ENCODE assay signal across 30 mouse cellular contexts in genomic region chr11:78204287-78204686, GRCm38 (mm10). TPM values are rescaled to one million over a fixed set of nuclear protein-coding genes. Genes with fewer than 3 reads are reported as not detected.
DNase-seq lines count a peak whose midpoint lies in the region; ATAC-seq and TF ChIP-seq lines count a peak whose summit lies in the region.
"Had no signal": no experiment of that assay in that cellular context is flagged by ENCODE, and none has a peak within 500 bp of the region (broad histone marks: within the 10 kb centered on the region; RNA-seq: fewer than 3 reads in every experiment).

No protein-coding gene starts in this region.

- TF ChIP-seq CTCF in liver, embryonic 14.5 days (IDR thresholded peaks at IDR 0.05; ENCODE audit: low read depth): 0 out of 2 replicates have a peak, but pooled peaks have one; percentile 1

- H3K9ac ChIP-seq in forebrain, embryonic 13.5 days: 0 out of 2 replicates have a peak overlapping the region, but pooled peaks have one; percentile 9
- H3K9ac ChIP-seq in liver, embryonic 14.5 days (replicated peaks): no peak overlapping the region
- no peak overlapping the region for H3K9ac ChIP-seq in liver, embryonic 12.5 days
- H3K9ac ChIP-seq in neural tube, embryonic 13.5 days: no peak overlapping the region
- H3K9ac ChIP-seq: embryonic facial prominence, embryonic 13.5 days; liver, postnatal 0 days had no signal

- H3K36me3 ChIP-seq in forebrain, embryonic 13.5 days (ENCODE audit: poor library complexity, severe bottlenecking): peaks cover 57% of the 10 kb centered on the region
- H3K36me3 ChIP-seq in forebrain, embryonic 10.5 days (replicated peaks): peaks cover 65% of the 10 kb centered on the region
- H3K36me3 ChIP-seq in liver, embryonic 14.5 days (replicated peaks; ENCODE audit: control insufficient read depth, insufficient read depth, low read depth): peaks cover 23% of the 10 kb centered on the region
- H3K36me3 ChIP-seq in liver, embryonic 12.5 days: peaks cover 60% of the 10 kb centered on the region
- H3K36me3 ChIP-seq in neural tube, embryonic 13.5 days: peaks cover 41% of the 10 kb centered on the region

- H3K4me2 ChIP-seq in forebrain, embryonic 13.5 days: no peak overlapping the region
- no peak overlapping the region for H3K4me2 ChIP-seq in liver, embryonic 14.5 days (ENCODE audit: low read depth)
- H3K4me2 ChIP-seq in liver, embryonic 12.5 days: no peak overlapping the region
- H3K4me2 ChIP-seq in neural tube, embryonic 13.5 days: no peak overlapping the region
- H3K4me2 ChIP-seq: embryonic facial prominence, embryonic 13.5 days had no signal

- ATAC-seq in forebrain, embryonic 13.5 days: no peak
- no peak for ATAC-seq in liver, embryonic 14.5 days (ENCODE audit: insufficient read depth)
- ATAC-seq in liver, embryonic 12.5 days: no peak
- no peak for ATAC-seq in neural tube, embryonic 13.5 days (ENCODE audit: low read depth)
- ATAC-seq: forebrain, embryonic 16.5 days; inflammation-experienced regulatory T-cells, adult 6 months; liver, postnatal 0 days; lung, postnatal 0 days; Patski had no signal

- TF ChIP-seq EP300 in liver, embryonic 14.5 days (IDR thresholded peaks at IDR 0.05; ENCODE audit: low read depth): no peak

- H3K27ac ChIP-seq in forebrain, embryonic 13.5 days: no peak overlapping the region
- no peak overlapping the region for H3K27ac ChIP-seq in forebrain, embryonic 10.5 days
- no peak overlapping the region for H3K27ac ChIP-seq in liver, embryonic 14.5 days
- no peak overlapping the region for H3K27ac ChIP-seq in liver, embryonic 12.5 days
- peak overlapping the region; percentile 91 for H3K27ac ChIP-seq in neural tube, embryonic 13.5 days (replicated peaks)
- H3K27ac ChIP-seq: embryonic facial prominence, embryonic 13.5 days; limb, embryonic 10.5 days; macrophage; stomach, postnatal 0 days had no signal

- no peaks in the 10 kb centered on the region for H3K4me1 ChIP-seq in forebrain, embryonic 13.5 days
- H3K4me1 ChIP-seq in forebrain, embryonic 10.5 days: peaks cover 6% of the 10 kb centered on the region
- no peaks in the 10 kb centered on the region for H3K4me1 ChIP-seq in liver, embryonic 14.5 days (replicated peaks; ENCODE audit: control insufficient read depth in 2 of 2, insufficient read depth in 2 of 2, low read length in 1 of 2)
- H3K4me1 ChIP-seq in liver, embryonic 12.5 days: no peaks in the 10 kb centered on the region
- peaks cover 33% of the 10 kb centered on the region for H3K4me1 ChIP-seq in neural tube, embryonic 13.5 days (replicated peaks)
- H3K4me1 ChIP-seq: embryonic facial prominence, embryonic 13.5 days had no signal

- H3K9me3 ChIP-seq in forebrain, embryonic 13.5 days (replicated peaks): no peaks in the 10 kb centered on the region
- H3K9me3 ChIP-seq in forebrain, embryonic 10.5 days: no peaks in the 10 kb centered on the region
- H3K9me3 ChIP-seq in liver, embryonic 14.5 days (ENCODE audit: control insufficient read depth, low read length): no peaks in the 10 kb centered on the region
- no peaks in the 10 kb centered on the region for H3K9me3 ChIP-seq in liver, embryonic 12.5 days (replicated peaks)
- H3K9me3 ChIP-seq in neural tube, embryonic 13.5 days: no peaks in the 10 kb centered on the region
- H3K9me3 ChIP-seq: embryonic facial prominence, embryonic 13.5 days; G1E; limb, embryonic 10.5 days had no signal

- WGBS in forebrain, embryonic 13.5 days: 87% methylated on average over 6 of the region's 6 CpGs
- WGBS in forebrain, embryonic 10.5 days: 85% methylated on average over 6 of the region's 6 CpGs
- WGBS in liver, embryonic 14.5 days (ENCODE audit: insufficient replicate concordance): 80% methylated on average over 6 of the region's 6 CpGs
- WGBS in liver, embryonic 12.5 days (ENCODE audit: insufficient replicate concordance): 82% methylated on average over 6 of the region's 6 CpGs
- 50% methylated on average over 6 of the region's 6 CpGs for WGBS in neural tube, embryonic 13.5 days

- no peak overlapping the region for H3K4me3 ChIP-seq in forebrain, embryonic 13.5 days
- no peak overlapping the region for H3K4me3 ChIP-seq in forebrain, embryonic 10.5 days
- H3K4me3 ChIP-seq in liver, embryonic 14.5 days (ENCODE audit: insufficient read depth in 1 of 2, low read depth in 2 of 2, low read length in 2 of 2): no peak overlapping the region
- H3K4me3 ChIP-seq in liver, embryonic 12.5 days: no peak overlapping the region
- H3K4me3 ChIP-seq in neural tube, embryonic 13.5 days: no peak overlapping the region
- H3K4me3 ChIP-seq: embryonic facial prominence, embryonic 13.5 days; limb, embryonic 10.5 days had no signal

- no peaks in the 10 kb centered on the region for H3K27me3 ChIP-seq in forebrain, embryonic 13.5 days
- H3K27me3 ChIP-seq in forebrain, embryonic 10.5 days (ENCODE audit: poor library complexity, severe bottlenecking): no peaks in the 10 kb centered on the region
- no peaks in the 10 kb centered on the region for H3K27me3 ChIP-seq in liver, embryonic 14.5 days (ENCODE audit: control insufficient read depth, insufficient read depth, low read length)
- H3K27me3 ChIP-seq in liver, embryonic 12.5 days (replicated peaks): no peaks in the 10 kb centered on the region
- no peaks in the 10 kb centered on the region for H3K27me3 ChIP-seq in neural tube, embryonic 13.5 days
- H3K27me3 ChIP-seq: CH12.LX; embryonic facial prominence, embryonic 13.5 days; Patski had no signal

- DNase-seq in forebrain, embryonic 10.5 days (ENCODE audit: extremely low spot score, low spot score): no peak
- no peak for DNase-seq in liver, embryonic 14.5 days (ENCODE audit: low read depth in 3 of 3, low spot score in 3 of 3)
- peak; percentile 58 for DNase-seq in adrenal gland, postnatal 14 days
- DNase-seq in gastrocnemius, adult 18-20 months (ENCODE audit: low spot score): no peak
- DNase-seq: B cell, adult 2 months; cerebellum, adult 18-20 months; cerebellum, postnatal 36 days; embryo, embryonic 11 days; kidney, adult 18-20 months; kidney, postnatal 4 days; liver; liver, postnatal 0 days; right cerebral cortex, postnatal 14 days; thymus, adult 2 months; thymus, postnatal 4 days had no signal

RNA-seq across cellular contexts. Expression of gene Proca1, which starts 11.1 kb away (rescaled TPM):
- polyA plus RNA-seq in forebrain, embryonic 13.5 days (2015; fragmentation: Nextera tagmentation; extraction: Ambion mirVana): 1.3 and 1.6 TPM in 2 replicates
- 0.91 and 1.5 TPM in 2 replicates for polyA plus RNA-seq in forebrain, embryonic 10.5 days (2016; fragmentation: Nextera tagmentation; extraction: Ambion mirVana)
- polyA plus RNA-seq in liver, embryonic 14.5 days (2012; rRNA removed): 0.08 and 0.16 TPM in 2 replicates
- 0.23 TPM in 1 of 2 replicates, not detected in the other for polyA plus RNA-seq in liver, embryonic 14.5 days (2014; fragmentation: Nextera tagmentation; extraction: Ambion mirVana)
- 0.31 and 0.63 TPM in 2 replicates for polyA plus RNA-seq in liver, embryonic 12.5 days (2016; fragmentation: Nextera tagmentation; extraction: Ambion mirVana)
- total RNA-seq in adrenal gland, postnatal 14 days (2021): 17.6 and 26.3 TPM in 2 replicates
- 1.7 and 2.3 TPM in 2 replicates for polyA plus RNA-seq in neural tube, embryonic 13.5 days (2015; fragmentation: Nextera tagmentation; extraction: Ambion mirVana)
- under 1 TPM; 0.47 to 0.57 TPM for total RNA-seq in gastrocnemius, adult 18-20 months (2021)
- total RNA-seq: CH12.LX; monocyte, adult 5-6 weeks; neutrophil, adult 5-6 weeks had no signal
- polyA plus RNA-seq: G1E had no signal

RNA-seq across cellular contexts. Expression of gene Rab34, which starts 16.1 kb away (rescaled TPM):
- polyA plus RNA-seq in forebrain, embryonic 13.5 days (2015; fragmentation: Nextera tagmentation; extraction: Ambion mirVana): 39.7 and 42.1 TPM in 2 replicates
- 70.7 and 73.3 TPM in 2 replicates for polyA plus RNA-seq in forebrain, embryonic 10.5 days (2016; fragmentation: Nextera tagmentation; extraction: Ambion mirVana)
- 7.1 and 7.7 TPM in 2 replicates for polyA plus RNA-seq in liver, embryonic 14.5 days (2012; rRNA removed)
- polyA plus RNA-seq in liver, embryonic 14.5 days (2014; fragmentation: Nextera tagmentation; extraction: Ambion mirVana): 11.3 and 12.4 TPM in 2 replicates
- 20.3 and 24.0 TPM in 2 replicates for polyA plus RNA-seq in liver, embryonic 12.5 days (2016; fragmentation: Nextera tagmentation; extraction: Ambion mirVana)
- total RNA-seq in adrenal gland, postnatal 14 days (2021): 89.2 and 92.2 TPM in 2 replicates
- 58.8 and 60.3 TPM in 2 replicates for polyA plus RNA-seq in neural tube, embryonic 13.5 days (2015; fragmentation: Nextera tagmentation; extraction: Ambion mirVana)
- 1 to 10 TPM; 2.5 to 3.5 TPM for total RNA-seq in gastrocnemius, adult 18-20 months (2021)
- total RNA-seq: monocyte, adult 5-6 weeks; neutrophil, adult 5-6 weeks had no signal

RNA-seq across cellular contexts. Expression of gene Rpl23a, which starts 20.9 kb away (rescaled TPM):
- 970 and 1,119 TPM in 2 replicates for polyA plus RNA-seq in forebrain, embryonic 13.5 days (2015; fragmentation: Nextera tagmentation; extraction: Ambion mirVana)
- 1,073 and 1,096 TPM in 2 replicates for polyA plus RNA-seq in forebrain, embryonic 10.5 days (2016; fragmentation: Nextera tagmentation; extraction: Ambion mirVana)
- polyA plus RNA-seq in liver, embryonic 14.5 days (2012; rRNA removed): 628 and 1,347 TPM in 2 replicates
- polyA plus RNA-seq in liver, embryonic 14.5 days (2014; fragmentation: Nextera tagmentation; extraction: Ambion mirVana): 1,087 and 1,100 TPM in 2 replicates
- polyA plus RNA-seq in liver, embryonic 12.5 days (2016; fragmentation: Nextera tagmentation; extraction: Ambion mirVana): 1,112 and 1,156 TPM in 2 replicates
- 1,759 and 1,890 TPM in 2 replicates for total RNA-seq in adrenal gland, postnatal 14 days (2021)
- polyA plus RNA-seq in neural tube, embryonic 13.5 days (2015; fragmentation: Nextera tagmentation; extraction: Ambion mirVana): 930 and 991 TPM in 2 replicates
- 100 to 1,000 TPM; 845 to 889 TPM for total RNA-seq in gastrocnemius, adult 18-20 months (2021)

RNA-seq across cellular contexts. Expression of gene Tlcd1, which starts 27.8 kb away (rescaled TPM):
- 4.7 and 7.6 TPM in 2 replicates for polyA plus RNA-seq in forebrain, embryonic 13.5 days (2015; fragmentation: Nextera tagmentation; extraction: Ambion mirVana)
- polyA plus RNA-seq in forebrain, embryonic 10.5 days (2016; fragmentation: Nextera tagmentation; extraction: Ambion mirVana): 10.0 and 11.3 TPM in 2 replicates
- 47.4 and 69.6 TPM in 2 replicates for polyA plus RNA-seq in liver, embryonic 14.5 days (2012; rRNA removed)
- polyA plus RNA-seq in liver, embryonic 14.5 days (2014; fragmentation: Nextera tagmentation; extraction: Ambion mirVana): 44.9 and 50.5 TPM in 2 replicates
- 62.6 and 67.1 TPM in 2 replicates for polyA plus RNA-seq in liver, embryonic 12.5 days (2016; fragmentation: Nextera tagmentation; extraction: Ambion mirVana)
- 36.4 and 46.4 TPM in 2 replicates for total RNA-seq in adrenal gland, postnatal 14 days (2021)
- 10.2 and 11.1 TPM in 2 replicates for polyA plus RNA-seq in neural tube, embryonic 13.5 days (2015; fragmentation: Nextera tagmentation; extraction: Ambion mirVana)
- total RNA-seq in gastrocnemius, adult 18-20 months (2021): 1 to 10 TPM; 1.5 to 2.2 TPM

RNA-seq across cellular contexts. Expression of gene Nek8, which starts 27.8 kb away (rescaled TPM):
- polyA plus RNA-seq in forebrain, embryonic 13.5 days (2015; fragmentation: Nextera tagmentation; extraction: Ambion mirVana): 5.4 and 8.7 TPM in 2 replicates
- polyA plus RNA-seq in forebrain, embryonic 10.5 days (2016; fragmentation: Nextera tagmentation; extraction: Ambion mirVana): 10.6 and 11.7 TPM in 2 replicates
- 9.8 and 10.6 TPM in 2 replicates for polyA plus RNA-seq in liver, embryonic 14.5 days (2012; rRNA removed)
- 7.4 and 7.8 TPM in 2 replicates for polyA plus RNA-seq in liver, embryonic 14.5 days (2014; fragmentation: Nextera tagmentation; extraction: Ambion mirVana)
- 12.2 and 13.7 TPM in 2 replicates for polyA plus RNA-seq in liver, embryonic 12.5 days (2016; fragmentation: Nextera tagmentation; extraction: Ambion mirVana)
- total RNA-seq in adrenal gland, postnatal 14 days (2021): 8.5 and 9.0 TPM in 2 replicates
- 8.2 and 8.3 TPM in 2 replicates for polyA plus RNA-seq in neural tube, embryonic 13.5 days (2015; fragmentation: Nextera tagmentation; extraction: Ambion mirVana)
- under 1 TPM; 0.37 to 0.50 TPM for total RNA-seq in gastrocnemius, adult 18-20 months (2021)
